ENCODE assay signal across 1 mouse cellular context in genomic region chr4:58506539-58507527, GRCm38 (mm10).
TF ChIP-seq lines count a peak whose summit lies in the region.

No protein-coding gene starts in this region.

TF ChIP-seq in CH12.LX, 34 proteins besides CTCF, POLR2A, EP300 and RAD21 (continued from another document):
- TF ChIP-seq ETS1 (conservative IDR thresholded peaks at IDR 0.05; ENCODE audit: low read depth, low read length): no peak
TF ChIP-seq in CH12.LX: peak in this region for 0.
